Mouse (Mus musculus) testis, adult 2 months (tissue): ENCODE results near the gene E2f4.
A peak's percentile ranks its signal among the peaks of the same experiment; 100 is the strongest.

Experiments
- CTCF ChIP-seq: fragments of 200-500 bp; IDR thresholded peaks from 2 replicates; pipeline ENCODE4 v1.5.1; 2012; ENCODE audit warnings: low read depth, mild to moderate bottlenecking, inconsistent platforms, low read length, moderate library complexity; ENCODE audit not compliant: control insufficient read depth, insufficient read depth, insufficient replicate concordance
- POLR2A ChIP-seq: fragments of 200-500 bp; IDR thresholded peaks from 2 replicates; pipeline ENCODE4 v1.6.1; 2012; ENCODE audit warnings: low read depth, mild to moderate bottlenecking, inconsistent platforms, low read length, moderate library complexity; ENCODE audit not compliant: control insufficient read depth

DNA sequence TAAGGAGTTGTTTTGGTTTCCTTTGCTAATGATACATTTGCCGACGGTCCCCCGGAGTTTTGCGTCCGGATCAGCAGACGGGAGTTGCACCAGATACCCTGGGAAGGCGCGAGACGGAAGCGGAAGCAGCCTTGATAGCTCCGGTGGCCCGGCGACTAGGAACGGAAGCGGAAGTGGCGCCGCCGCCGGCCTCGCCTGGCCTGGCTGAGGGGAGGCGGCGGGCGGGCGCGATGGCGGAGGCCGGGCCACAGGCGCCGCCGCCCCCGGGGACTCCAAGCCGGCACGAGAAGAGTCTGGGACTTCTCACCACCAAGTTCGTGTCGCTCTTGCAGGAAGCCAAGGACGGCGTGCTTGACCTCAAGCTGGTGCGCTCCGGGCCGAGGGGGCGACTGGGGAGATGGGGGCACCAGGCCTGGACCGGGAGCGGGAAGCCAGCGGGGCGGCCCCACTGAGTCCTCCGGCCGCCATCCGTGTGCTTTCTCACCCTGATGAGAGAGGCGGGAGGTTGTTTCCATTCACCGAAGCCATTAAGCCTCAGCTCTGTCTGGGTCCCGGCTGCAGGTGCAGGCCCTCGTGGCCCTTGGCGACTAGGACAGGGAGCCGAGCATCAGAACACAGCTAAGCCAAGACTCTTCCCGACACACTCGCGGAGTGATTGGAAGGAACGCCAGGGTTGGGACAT is at the start of gene E2f4:
- TF ChIP-seq CTCF (no peak), POLR2A (peak; percentile 69; the same call in 1 of the 2 replicates)
